Mouse (Mus musculus): ENCODE data around the gene Psmd7. TPM values are rescaled to one million over a fixed set of nuclear protein-coding genes. Genes with fewer than 3 reads are reported as not detected.

Gene Psmd7
- polyA plus RNA-seq, 1 experiment = 52.2 TPM

- no peak for TF ChIP-seq CTCF (IDR thresholded peaks at IDR 0.05; ENCODE audit: borderline replicate concordance, control insufficient read depth, extremely low read depth, insufficient read depth, low read length, poor library complexity)
- TF ChIP-seq POLR2A (IDR thresholded peaks at IDR 0.05; ENCODE audit: control insufficient read depth, extremely low read depth, insufficient read depth, low read length, poor library complexity) = no peak
- H3K4me1 ChIP-seq (replicated peaks; ENCODE audit: control insufficient read depth, insufficient read depth, low read length) = no peaks in the 10 kb centered on the region
- H3K36me3 ChIP-seq (ENCODE audit: control insufficient read depth, insufficient read depth, low read length) = peaks cover 18% of the 10 kb centered on the region
- no peak overlapping the region for H3K4me3 ChIP-seq (ENCODE audit: control insufficient read depth, insufficient read depth, low read length)
- no peaks in the 10 kb centered on the region for H3K27me3 ChIP-seq (ENCODE audit: control insufficient read depth, insufficient read depth, low read length)
- H3K27ac ChIP-seq (ENCODE audit: control insufficient read depth, insufficient read depth, low read length) = no peak overlapping the region
- no peak for DNase-seq
- WGBS = 96% methylated on average over 11 of the region's 11 CpGs
Measured at GRCm38 (mm10) chr8:107543714-107544113, 44.5 kb downstream of the Psmd7 start.

DNA sequence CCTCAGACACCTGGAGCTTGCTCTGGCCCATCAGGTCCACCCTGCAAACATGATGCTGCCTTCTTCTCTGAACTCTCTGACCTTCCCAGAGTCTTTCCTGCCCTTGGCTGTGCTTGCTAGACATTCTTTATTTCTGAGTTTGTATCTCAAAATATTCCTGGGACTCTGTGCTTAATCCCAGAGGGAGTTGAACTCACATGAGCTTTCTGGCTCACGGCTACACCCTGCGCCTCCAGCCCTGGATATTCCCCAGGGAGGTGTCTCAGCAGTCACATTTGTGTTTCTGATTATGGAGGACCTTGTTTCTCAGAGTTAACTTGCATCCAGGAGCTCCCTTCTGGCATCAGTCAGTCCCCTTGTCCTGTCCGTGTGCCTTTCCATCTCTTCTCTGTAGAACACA lies 46.1 kb downstream of the Psmd7 start:
- TF ChIP-seq POLR2A (IDR thresholded peaks at IDR 0.05; ENCODE audit: control insufficient read depth, extremely low read depth, insufficient read depth, low read length, poor library complexity) (no peak), CTCF (IDR thresholded peaks at IDR 0.05; ENCODE audit: borderline replicate concordance, control insufficient read depth, extremely low read depth, insufficient read depth, low read length, poor library complexity) (no peak)
- WGBS = 97% methylated on average over 3 of the region's 3 CpGs
- DNase-seq = no peak
- H3K4me3 ChIP-seq (ENCODE audit: control insufficient read depth, insufficient read depth, low read length) = no peak overlapping the region
- H3K27ac ChIP-seq (ENCODE audit: control insufficient read depth, insufficient read depth, low read length) = no peak overlapping the region
- no peaks in the 10 kb centered on the region for H3K27me3 ChIP-seq (ENCODE audit: control insufficient read depth, insufficient read depth, low read length)
- H3K36me3 ChIP-seq (ENCODE audit: control insufficient read depth, insufficient read depth, low read length) = peaks cover 18% of the 10 kb centered on the region
- no peaks in the 10 kb centered on the region for H3K4me1 ChIP-seq (replicated peaks; ENCODE audit: control insufficient read depth, insufficient read depth, low read length)

DNA sequence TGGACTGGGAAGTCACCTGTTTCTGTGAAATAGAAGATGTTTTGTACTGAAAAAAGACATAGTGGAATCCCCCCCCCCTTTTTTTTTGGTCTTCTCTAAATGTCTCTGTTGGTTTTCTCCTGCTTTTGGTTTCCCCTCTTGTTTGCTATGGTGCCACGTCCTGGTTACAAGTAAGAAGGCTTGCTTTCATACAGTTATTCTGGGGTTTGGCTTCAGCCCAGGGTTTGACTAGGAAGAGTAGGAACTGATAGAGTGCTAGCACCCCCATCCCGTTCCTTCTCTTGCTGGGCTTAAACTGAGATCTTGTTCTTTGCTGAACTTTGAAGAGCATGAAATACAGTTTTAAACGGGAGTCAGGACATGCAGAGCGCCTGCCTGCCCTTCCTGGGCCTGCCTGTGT lies 46.9 kb downstream of the Psmd7 start:
- Histone ChIP-seq H3K4me1 (replicated peaks; ENCODE audit: control insufficient read depth, insufficient read depth, low read length) (no peaks in the 10 kb centered on the region), H3K27ac (ENCODE audit: control insufficient read depth, insufficient read depth, low read length) (no peak overlapping the region), H3K36me3 (ENCODE audit: control insufficient read depth, insufficient read depth, low read length) (peaks cover 18% of the 10 kb centered on the region), H3K4me3 (ENCODE audit: control insufficient read depth, insufficient read depth, low read length) (no peak overlapping the region), H3K27me3 (ENCODE audit: control insufficient read depth, insufficient read depth, low read length) (no peaks in the 10 kb centered on the region)
- WGBS = 69% methylated on average over 4 of the region's 4 CpGs
- no peak for DNase-seq
- TF ChIP-seq POLR2A (IDR thresholded peaks at IDR 0.05; ENCODE audit: control insufficient read depth, extremely low read depth, insufficient read depth, low read length, poor library complexity) = no peak

GRCm38 (mm10) chr8:107540623-107541022 lies 47.6 kb downstream of the Psmd7 start:
- no peak for DNase-seq
- Histone ChIP-seq H3K27me3 (ENCODE audit: control insufficient read depth, insufficient read depth, low read length) (no peaks in the 10 kb centered on the region), H3K27ac (ENCODE audit: control insufficient read depth, insufficient read depth, low read length) (no peak overlapping the region), H3K4me1 (replicated peaks; ENCODE audit: control insufficient read depth, insufficient read depth, low read length) (no peaks in the 10 kb centered on the region), H3K4me3 (ENCODE audit: control insufficient read depth, insufficient read depth, low read length) (no peak overlapping the region), H3K36me3 (ENCODE audit: control insufficient read depth, insufficient read depth, low read length) (peaks cover 17% of the 10 kb centered on the region)
- WGBS = 94% methylated on average over 12 of the region's 12 CpGs
- TF ChIP-seq CTCF (IDR thresholded peaks at IDR 0.05; ENCODE audit: borderline replicate concordance, control insufficient read depth, extremely low read depth, insufficient read depth, low read length, poor library complexity) (no peak), POLR2A (IDR thresholded peaks at IDR 0.05; ENCODE audit: control insufficient read depth, extremely low read depth, insufficient read depth, low read length, poor library complexity) (no peak)

GRCm38 (mm10) chr8:107537472-107537871 lies 50.8 kb downstream of the Psmd7 start:
- H3K4me3 ChIP-seq (ENCODE audit: control insufficient read depth, insufficient read depth, low read length) = no peak overlapping the region
- H3K36me3 ChIP-seq (ENCODE audit: control insufficient read depth, insufficient read depth, low read length) = peaks cover 21% of the 10 kb centered on the region; the same call in 1 of the 2 replicates
- no peak for TF ChIP-seq CTCF (IDR thresholded peaks at IDR 0.05; ENCODE audit: borderline replicate concordance, control insufficient read depth, extremely low read depth, insufficient read depth, low read length, poor library complexity)
- TF ChIP-seq POLR2A (IDR thresholded peaks at IDR 0.05; ENCODE audit: control insufficient read depth, extremely low read depth, insufficient read depth, low read length, poor library complexity) = no peak
- H3K4me1 ChIP-seq (replicated peaks; ENCODE audit: control insufficient read depth, insufficient read depth, low read length) = no peaks in the 10 kb centered on the region
- no peak overlapping the region for H3K27ac ChIP-seq (ENCODE audit: control insufficient read depth, insufficient read depth, low read length)
- WGBS = 95% methylated on average over 4 of the region's 4 CpGs
- DNase-seq = no peak
- no peaks in the 10 kb centered on the region for H3K27me3 ChIP-seq (ENCODE audit: control insufficient read depth, insufficient read depth, low read length)

Other genes starting within 250 kb of the Psmd7 start
- 6.7 and 12.8 TPM in 2 replicates for gene Nqo1, start 185.3 kb downstream of the Psmd7 start, polyA plus RNA-seq (2012; rRNA removed)
- gene Nob1, start 163.4 kb downstream of the Psmd7 start, polyA plus RNA-seq (2012; rRNA removed) = 46.5 and 52.2 TPM in 2 replicates
- gene Wwp2, start 152.1 kb downstream of the Psmd7 start, polyA plus RNA-seq (2012; rRNA removed) = 78.0 and 79.8 TPM in 2 replicates